25 mouse cellular contexts compared by ENCODE assay signal in genomic region chr19:39509533-39509932, GRCm38 (mm10). TPM values are rescaled to one million over a fixed set of nuclear protein-coding genes. Genes with fewer than 3 reads are reported as not detected.
"Had no signal": no experiment of that assay in that cellular context is flagged by ENCODE, and none has a peak within 500 bp of the region (broad histone marks: within the 10 kb centered on the region; RNA-seq: fewer than 3 reads in every experiment).

No protein-coding gene starts in this region.

- H3K36me3 ChIP-seq: neural tube, embryonic 13.5 days; neural tube, embryonic 15.5 days; stomach, embryonic 15.5 days had no signal

- H3K27me3 ChIP-seq: neural tube, embryonic 13.5 days; neural tube, embryonic 15.5 days; stomach, embryonic 15.5 days had no signal

- H3K9ac ChIP-seq: neural tube, embryonic 13.5 days; neural tube, embryonic 15.5 days; stomach, embryonic 15.5 days had no signal

- DNase-seq: retina, postnatal 1 day; right cerebral cortex, adult 18-20 months; right cerebral cortex, postnatal 14 days; right cerebral cortex, postnatal 25 days; right cerebral cortex, postnatal 4 days; spleen, adult 18-20 months; thymus, adult 18-20 months; thymus, adult 2 months; thymus, postnatal 14 days; thymus, postnatal 25 days; thymus, postnatal 36 days; thymus, postnatal 4 days had no signal

- H3K9me3 ChIP-seq: stomach, embryonic 15.5 days had no signal

- H3K27ac ChIP-seq: neural tube, embryonic 13.5 days; neural tube, embryonic 15.5 days; stomach, embryonic 15.5 days; stomach, postnatal 0 days had no signal

- H3K4me1 ChIP-seq: neural tube, embryonic 13.5 days; neural tube, embryonic 15.5 days; stomach, embryonic 15.5 days had no signal

- H3K4me3 ChIP-seq: neural tube, embryonic 13.5 days; neural tube, embryonic 15.5 days; stomach, embryonic 15.5 days had no signal

- H3K4me2 ChIP-seq: neural tube, embryonic 13.5 days; neural tube, embryonic 15.5 days; stomach, embryonic 15.5 days had no signal

RNA-seq across cellular contexts. Expression of gene Cyp2c39, which starts 1.1 kb away (rescaled TPM):
- total RNA-seq: neutrophil, adult 5-6 weeks had no signal
- polyA plus RNA-seq: neural tube, embryonic 13.5 days; neural tube, embryonic 14.5 days; neural tube, embryonic 15.5 days; small intestine, adult 2 months; spleen, adult 2 months; stomach, embryonic 14.5 days; stomach, embryonic 15.5 days; stomach, embryonic 16.5 days; stomach, postnatal 0 days; testis, adult 2 months; thymus, postnatal 0 days; urinary bladder, adult 2 months had no signal

RNA-seq across cellular contexts. Expression of gene Cyp2c38, which starts 46.7 kb away (rescaled TPM):
- total RNA-seq: neutrophil, adult 5-6 weeks had no signal
- polyA plus RNA-seq: neural tube, embryonic 13.5 days; neural tube, embryonic 14.5 days; neural tube, embryonic 15.5 days; spleen, adult 2 months; stomach, embryonic 14.5 days; stomach, embryonic 15.5 days; stomach, embryonic 16.5 days; stomach, postnatal 0 days; testis, adult 2 months; thymus, adult 2 months; thymus, postnatal 0 days; urinary bladder, adult 2 months had no signal
